Mouse (Mus musculus) ovary, postnatal 14 days (tissue): Measurements from ENCODE around the gene Adcy6.

Experiments
- DNase-seq: peaks from one replicate; pipeline ENCODE4 v3.0.0; 2022; ENCODE audit warnings: low spot score

The Adcy6 gene

DNA sequence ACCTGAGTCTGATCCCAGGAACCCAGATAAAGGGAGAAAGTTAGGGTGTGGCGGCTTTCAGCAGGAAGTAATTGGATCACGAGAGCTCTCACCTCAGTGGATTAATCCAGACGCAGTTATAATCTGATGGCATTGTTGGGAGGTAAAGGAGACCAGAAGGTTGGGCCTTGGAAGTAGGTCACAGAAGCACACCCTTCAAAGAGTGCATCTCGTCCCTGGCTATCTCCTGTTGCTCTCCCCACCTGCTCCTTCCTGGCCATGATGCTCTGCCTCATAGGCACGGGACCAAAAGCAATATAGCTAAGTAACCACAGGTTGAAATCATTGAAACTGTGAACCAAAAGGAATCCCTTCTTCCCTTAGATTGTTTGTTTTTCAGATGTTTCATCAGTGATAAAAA lies 52.7 kb downstream of the Adcy6 start:
- DNase-seq, result no peak

GRCm38 (mm10) chr15:98555881-98556280 lies 54.0 kb downstream of the Adcy6 start:
- DNase-seq, result no peak

DNA sequence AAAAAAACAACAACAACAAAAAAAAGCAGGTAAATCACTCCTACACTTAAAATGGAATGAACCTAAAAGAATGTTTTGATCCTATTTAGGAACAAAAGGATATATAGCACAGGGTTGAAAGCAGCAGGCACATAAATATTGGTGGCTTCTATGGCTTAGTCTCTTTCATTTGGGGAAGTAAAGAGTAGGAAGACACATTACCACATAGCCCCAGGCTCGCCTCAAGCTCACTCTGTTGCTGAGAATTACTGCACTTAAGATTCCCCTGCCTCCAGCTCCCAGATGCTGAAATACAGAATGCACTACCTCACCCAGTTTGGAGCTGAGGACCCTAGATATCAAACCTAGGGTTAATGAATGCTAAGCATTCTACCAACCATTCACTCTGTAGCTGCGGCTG lies 57.1 kb downstream of the Adcy6 start:
- no peak for DNase-seq

- no peak for DNase-seq
Observed at GRCm38 (mm10) chr15:98546843-98547242, 63.0 kb downstream of the Adcy6 start.

DNA sequence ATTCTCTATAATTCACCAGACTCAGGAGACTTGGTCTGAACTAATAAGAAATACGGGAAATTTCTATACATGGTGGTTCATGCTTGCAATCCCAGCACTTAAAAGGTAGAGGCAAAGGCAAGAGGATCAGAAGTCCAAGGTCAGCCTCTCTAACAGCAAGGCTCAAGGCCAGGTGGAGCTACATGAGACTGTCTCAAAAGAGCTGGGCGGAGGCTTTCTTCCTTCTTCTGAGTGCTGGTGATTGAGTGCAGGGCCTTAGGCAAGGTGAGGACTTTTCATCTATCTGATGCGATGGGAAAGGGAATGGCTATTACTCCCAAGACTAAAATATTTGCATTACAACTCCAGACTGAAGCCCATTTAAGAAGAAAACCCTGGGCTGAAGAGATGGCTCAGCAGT lies 64.7 kb downstream of the Adcy6 start:
- no peak for DNase-seq

- DNase-seq, result no peak
Observed at GRCm38 (mm10) chr15:98543341-98543740, 66.5 kb downstream of the Adcy6 start.

GRCm38 (mm10) chr15:98541064-98541463 lies 68.8 kb downstream of the Adcy6 start:
- DNase-seq, result no peak
